Mouse (Mus musculus) macrophage (primary cell): ENCODE data around the gene Olfr2. TPM values are rescaled to one million over a fixed set of nuclear protein-coding genes. Genes with fewer than 3 reads are reported as not detected.
"Not testable (repeated sequence)": the region's sequence is repeated elsewhere in the genome, so short reads cannot be mapped to it uniquely, and the experiment has no call there.

ENCODE experiments used
- H3K27ac ChIP-seq: fragments of 350-480 bp; formaldehyde crosslinking; 2 replicates; pipeline ENCODE4 v1.9.0; 2021
- H3K36me3 ChIP-seq: fragments of 350-480 bp; formaldehyde crosslinking; 2 replicates; pipeline ENCODE4 v1.9.0; 2021; ENCODE audit errors: inconsistent target
- H3K4me3 ChIP-seq: fragments of 350-480 bp; formaldehyde crosslinking; 2 replicates; pipeline ENCODE4 v1.9.0; 2021; ENCODE audit errors: inconsistent target
- H3K79me2 ChIP-seq: fragments of 350-480 bp; formaldehyde crosslinking; 2 replicates; pipeline ENCODE4 v1.9.0; 2021; ENCODE audit errors: inconsistent target
- WGBS: methylation state at CpG from one replicate; pipeline ENCODE4 v1.1.7; 2026; ENCODE audit warnings: inconsistent platforms; ENCODE audit not compliant: missing documents; 5-methylcytosine and 5-hydroxymethylcytosine counted together
- polyA plus RNA-seq: library from polyadenylated mRNA; stranded (reverse); fragments of 250-400 nt; gene quantifications from 3 replicates; pipeline ENCODE4 v1.2.4, GENCODE M21; 2018; ENCODE audit warnings: inconsistent platforms
- total RNA-seq, 78 experiments: library from RNA; depleted of rRNA; stranded (reverse); fragments of 250-400 nt; gene quantifications; 1 replicate in 9 of 78; 2 replicates in 24 of 78; 3 replicates in 43 of 78; 4 replicates in 2 of 78; pipeline ENCODE4 v1.2.4; 2018; ENCODE audit warnings: inconsistent platforms in 56 of 78

Olfr2 gene
- total RNA-seq (2018; cell fraction: chromatin; rRNA removed): not detected
- not detected for total RNA-seq (2018; cell fraction: cytosol; rRNA removed)
- not detected for total RNA-seq (2018; cell fraction: nucleus; rRNA removed)
- not detected in 3 replicates for polyA plus RNA-seq

DNA sequence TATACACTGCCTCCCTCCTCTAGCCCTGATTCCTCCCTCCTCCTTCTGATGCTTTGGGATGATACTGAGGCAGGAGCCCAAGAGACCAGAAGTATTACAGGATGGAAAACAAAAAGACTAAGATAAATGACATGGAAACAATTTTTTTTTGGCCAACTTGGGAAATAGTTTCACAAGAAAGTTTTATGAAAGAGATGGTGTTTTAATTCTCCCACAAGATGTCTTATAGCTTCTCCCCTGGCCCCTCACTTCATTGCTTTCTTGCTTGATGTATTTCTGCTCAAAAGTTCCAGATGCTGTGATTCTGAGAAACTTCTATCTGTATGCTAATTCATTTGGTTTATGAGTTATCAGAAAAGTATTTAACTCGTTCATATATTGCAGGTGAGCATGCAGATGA lies at the start of gene Olfr2:
Olfr2 (minus strand) TSS at position 101 of the 400 bp plus-strand sequence.
- no peaks in the 10 kb centered on the region for H3K79me2 ChIP-seq
- 69% methylated on average over 1 of the region's 1 CpGs for WGBS

DNA sequence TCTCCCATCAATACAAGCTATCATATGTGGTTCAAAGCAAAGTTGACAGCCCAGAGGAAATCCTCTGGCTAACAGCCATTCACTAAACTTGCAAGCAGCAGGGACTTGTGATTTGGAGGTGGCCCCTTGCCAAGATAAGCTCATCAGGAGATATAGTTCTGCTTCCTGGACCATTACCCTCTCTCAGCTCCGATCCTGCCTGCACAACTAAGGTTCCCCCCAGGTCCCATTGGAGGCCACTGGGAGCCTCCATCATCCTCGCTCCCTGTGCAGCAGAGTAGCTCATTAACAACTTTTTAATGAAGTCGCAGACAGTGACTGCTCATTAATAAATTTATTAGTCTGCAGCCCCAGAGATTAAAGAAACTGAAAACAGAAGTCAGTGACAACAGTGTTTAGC lies 41.7 kb upstream of the Olfr2 start:
- H3K79me2 ChIP-seq: no peaks in the 10 kb centered on the region

More for the DNA sequence above, at the start of gene Olfr2:
- Histone ChIP-seq H3K4me3 (no peak within 1 kb of the TSS), H3K36me3 (no peaks in the 10 kb centered on the region), H3K27ac (no peak within 1 kb of the TSS)

DNA sequence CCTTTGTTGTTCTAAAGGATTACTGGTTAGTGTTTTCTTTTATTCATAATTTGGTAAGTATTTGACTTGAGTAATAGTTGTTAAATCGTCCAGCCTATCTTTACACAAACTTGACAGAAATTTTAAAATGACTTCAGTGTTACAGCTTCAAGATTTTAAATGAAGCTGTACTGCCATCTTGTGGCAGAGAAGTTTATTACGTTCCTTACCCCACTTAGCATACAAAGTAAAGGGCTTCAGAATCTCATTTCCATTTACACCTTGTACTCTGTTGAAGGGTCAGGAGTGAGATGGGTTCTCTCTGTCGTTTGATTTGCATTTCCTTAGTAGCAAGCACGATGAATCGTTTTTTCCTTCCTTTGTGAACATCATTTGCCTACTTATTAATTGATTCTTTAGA lies 40.0 kb upstream of the Olfr2 start:
- Histone ChIP-seq H3K4me3 (no peak overlapping the region), H3K36me3 (no peaks in the 10 kb centered on the region), H3K27ac (no peak overlapping the region), H3K79me2 (no peaks in the 10 kb centered on the region)
- 1% methylated on average over 5 of the region's 5 CpGs for WGBS

More for the DNA sequence above, 41.7 kb upstream of the Olfr2 start:
- Histone ChIP-seq H3K27ac (no peak overlapping the region), H3K36me3 (no peaks in the 10 kb centered on the region), H3K4me3 (no peak overlapping the region)
- WGBS: 28% methylated on average over 3 of the region's 3 CpGs

DNA sequence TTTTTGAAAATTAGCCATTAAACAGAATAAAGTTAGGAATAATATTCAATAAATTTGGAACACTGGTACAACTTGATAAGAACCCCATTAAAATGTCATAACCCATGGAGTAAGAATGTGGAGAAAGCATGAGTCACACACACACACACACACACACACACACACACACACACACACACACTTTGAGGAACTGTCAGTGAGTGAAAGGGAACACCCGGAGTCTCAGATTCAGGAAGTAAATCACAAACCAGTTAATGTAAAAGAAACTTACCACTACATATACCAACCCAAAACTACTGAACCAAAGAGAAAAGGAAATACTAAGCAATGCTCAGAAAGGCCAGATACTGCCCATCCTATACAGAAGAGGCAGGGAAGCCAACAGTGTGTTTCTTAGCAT lies 38.5 kb upstream of the Olfr2 start:
- 0% methylated on average over 1 of the region's 1 CpGs for WGBS
- Histone ChIP-seq H3K4me3 (no peak overlapping the region), H3K27ac (no peak overlapping the region), H3K36me3 (no peaks in the 10 kb centered on the region), H3K79me2 (no peaks in the 10 kb centered on the region)

DNA sequence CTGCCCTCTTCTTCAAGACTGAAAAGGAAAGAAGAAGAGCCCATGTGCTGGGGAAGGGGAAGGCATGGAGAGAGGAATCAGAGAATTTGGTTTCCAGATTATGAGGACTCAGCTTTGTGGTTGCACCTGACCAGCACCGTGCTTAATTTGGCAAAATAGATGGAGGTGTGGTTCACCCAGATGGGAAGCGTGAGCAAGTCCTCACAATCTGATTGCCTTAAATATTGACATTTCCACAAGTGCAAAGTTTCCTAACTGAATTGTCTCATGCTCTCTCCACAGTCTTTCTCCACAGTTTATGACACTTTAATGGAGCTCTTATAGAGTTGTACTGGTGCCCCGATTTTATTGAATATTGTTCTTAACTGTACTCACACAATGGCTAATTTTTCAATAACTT lies 37.3 kb upstream of the Olfr2 start:
- no peaks in the 10 kb centered on the region for H3K79me2 ChIP-seq
- H3K36me3 ChIP-seq: no peaks in the 10 kb centered on the region
- H3K27ac ChIP-seq: no peak overlapping the region
- WGBS: 90% methylated on average over 3 of the region's 3 CpGs
- no peak overlapping the region for H3K4me3 ChIP-seq

DNA sequence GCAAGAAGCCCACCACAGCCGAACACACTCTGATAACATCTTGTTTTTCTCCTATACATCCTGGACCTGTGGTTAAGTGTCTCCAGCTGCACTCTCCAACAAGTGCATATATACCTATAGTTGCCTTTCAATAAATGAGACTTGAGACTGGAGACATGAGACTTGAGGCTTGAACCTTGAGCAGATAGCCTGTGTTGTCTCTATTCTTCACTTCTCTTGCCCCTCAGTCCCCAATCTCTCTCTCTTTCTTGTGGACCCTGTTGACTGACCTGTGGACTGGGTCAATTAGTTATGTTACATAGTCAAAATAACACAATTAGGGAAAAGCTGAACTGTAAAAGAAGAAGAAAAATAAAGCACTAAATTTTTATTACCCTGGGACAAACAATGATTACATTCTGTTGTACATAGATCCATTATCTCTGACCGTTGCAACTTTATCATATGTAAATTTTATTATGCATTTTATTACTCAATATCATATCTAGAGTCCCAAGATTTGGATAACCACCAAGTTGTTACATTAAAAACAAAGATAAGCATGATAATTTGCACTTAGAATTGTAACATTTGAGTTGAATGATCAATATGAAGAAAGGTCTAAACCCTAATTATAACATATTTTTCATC lies 34.2 kb upstream of the Olfr2 start:
- H3K27ac ChIP-seq: no peak overlapping the region

DNA sequence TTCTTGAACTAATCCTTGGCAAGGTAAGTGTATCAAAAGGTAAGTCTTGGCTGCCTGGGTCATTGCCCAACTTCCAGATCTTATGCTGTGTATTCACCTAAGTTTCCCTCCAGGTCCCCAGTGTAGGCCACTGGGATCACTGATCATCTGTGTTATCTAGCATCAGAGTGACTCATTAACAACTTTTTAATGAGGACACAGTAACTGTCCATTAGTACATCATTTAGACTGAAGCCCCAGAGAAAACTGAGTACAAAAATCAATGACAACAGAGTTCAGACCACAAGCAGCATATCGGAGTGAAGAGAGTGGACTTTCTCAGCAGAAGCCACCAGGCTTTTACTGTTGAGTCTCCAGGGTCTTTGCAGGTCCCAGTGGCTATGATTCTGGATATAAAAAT lies 25.0 kb upstream of the Olfr2 start, which contains the start of gene Olfr713:
Olfr713 (plus strand) TSS at position 301 of the 400 bp plus-strand sequence.
- Histone ChIP-seq H3K4me3 (no peak within 1 kb of the TSS), H3K27ac (no peak within 1 kb of the TSS), H3K79me2 (no peaks in the 10 kb centered on the region), H3K36me3 (no peaks in the 10 kb centered on the region)
- WGBS: 100% methylated on average over 1 of the region's 1 CpGs

More for the DNA sequence above, 34.2 kb upstream of the Olfr2 start:
- Histone ChIP-seq H3K4me3 (no peak overlapping the region), H3K79me2 (no peaks in the 10 kb centered on the region), H3K36me3 (no peaks in the 10 kb centered on the region)
- WGBS: 58% methylated on average over 2 of the region's 2 CpGs

DNA sequence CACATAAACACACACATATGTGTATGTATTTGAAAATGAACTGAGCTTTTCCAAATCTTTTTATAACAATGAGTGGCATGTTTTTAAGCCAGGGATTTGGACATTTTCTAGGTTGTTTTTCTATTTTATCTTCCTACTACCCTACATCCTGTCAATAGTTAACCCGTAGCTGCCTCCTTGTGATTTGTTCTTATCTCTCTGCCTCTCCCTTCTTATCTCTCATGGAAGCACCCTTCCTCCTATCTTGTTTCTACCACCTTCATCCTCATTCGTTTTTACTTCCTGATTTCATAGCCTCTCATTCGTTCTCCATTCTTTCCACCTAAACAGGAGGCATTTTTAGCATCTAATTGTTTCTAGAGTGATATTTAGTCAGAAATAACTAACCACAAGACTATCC lies 1.7 kb downstream of the Olfr2 start:
- Histone ChIP-seq H3K4me3 (no peak overlapping the region), H3K27ac (no peak overlapping the region), H3K36me3 (no peaks in the 10 kb centered on the region), H3K79me2 (no peaks in the 10 kb centered on the region)
- 28% methylated on average over 3 of the region's 3 CpGs for WGBS

DNA sequence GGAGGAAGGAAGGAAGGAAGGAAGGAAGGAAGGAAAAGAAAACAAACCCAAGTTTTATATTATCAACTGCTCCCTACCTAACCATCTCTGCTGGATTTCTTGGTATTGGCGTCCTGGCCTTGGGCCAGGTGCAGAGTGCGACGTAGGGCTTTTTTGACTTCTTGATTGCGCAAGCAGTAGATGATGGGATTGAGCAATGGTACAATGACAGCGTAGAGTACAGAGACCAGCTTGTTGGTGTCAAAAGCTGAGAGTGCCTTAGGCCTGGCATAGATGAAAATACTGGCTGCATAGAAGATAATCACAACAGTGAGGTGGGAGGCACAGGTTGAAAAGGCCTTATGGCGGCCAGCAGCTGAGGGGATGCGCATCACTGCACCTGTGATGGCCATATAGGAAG lies 5.1 kb downstream of the Olfr2 start:
- H3K4me3 ChIP-seq: no peak overlapping the region
- no peaks in the 10 kb centered on the region for H3K79me2 ChIP-seq
- H3K36me3 ChIP-seq: no peaks in the 10 kb centered on the region
- H3K27ac ChIP-seq: no peak overlapping the region
- WGBS: 57% methylated on average over 7 of the region's 7 CpGs

DNA sequence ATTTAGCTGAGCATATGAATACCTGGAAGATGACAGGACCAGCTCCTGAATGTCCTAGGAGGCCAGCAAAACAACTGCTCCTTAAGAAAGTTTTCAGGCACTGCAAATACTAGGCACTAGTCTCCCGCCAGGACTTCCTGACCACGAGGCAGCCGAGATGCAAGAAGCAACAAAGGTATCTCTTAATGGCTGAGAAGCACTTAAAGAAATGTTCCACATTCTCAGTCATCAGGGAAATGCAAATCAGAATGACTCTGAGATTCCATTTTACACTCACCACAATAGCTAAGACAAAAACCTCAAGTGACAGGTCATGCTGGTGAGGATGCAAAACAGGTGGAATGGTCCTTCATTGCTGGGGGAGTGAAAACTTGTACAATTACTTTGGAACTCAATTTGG lies 20.6 kb downstream of the Olfr2 start:
- Histone ChIP-seq H3K36me3 (no peaks in the 10 kb centered on the region), H3K4me3 (no peak overlapping the region), H3K79me2 (no peaks in the 10 kb centered on the region), H3K27ac (no peak overlapping the region)
- WGBS: 87% methylated on average over 3 of the region's 3 CpGs

DNA sequence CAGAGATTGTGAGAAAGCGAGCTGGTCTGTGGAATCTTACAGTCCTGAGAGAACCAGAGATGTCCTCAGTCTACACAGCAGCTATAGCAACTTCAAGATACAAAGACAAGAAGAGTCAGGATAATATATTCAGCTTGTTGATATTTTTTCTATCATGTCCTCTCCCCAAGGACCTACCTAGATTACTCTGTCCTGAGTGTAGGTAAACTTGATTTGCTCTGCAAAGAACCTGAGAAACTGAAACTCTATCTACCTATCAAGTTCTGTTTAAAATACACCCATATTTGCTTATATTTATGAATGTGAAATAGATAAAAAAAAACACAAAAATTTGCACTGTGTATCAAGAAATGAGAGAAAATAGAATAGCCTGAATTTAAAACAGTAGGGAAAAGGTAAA lies 30.5 kb downstream of the Olfr2 start, which contains the start of gene Olfr711:
Olfr711 (minus strand) TSS at position 101 of the 400 bp plus-strand sequence.
- Histone ChIP-seq H3K4me3 (no peak within 1 kb of the TSS), H3K79me2 (no peaks in the 10 kb centered on the region), H3K36me3 (no peaks in the 10 kb centered on the region), H3K27ac (no peak within 1 kb of the TSS)
- WGBS: 92% methylated on average over 1 of the region's 1 CpGs

DNA sequence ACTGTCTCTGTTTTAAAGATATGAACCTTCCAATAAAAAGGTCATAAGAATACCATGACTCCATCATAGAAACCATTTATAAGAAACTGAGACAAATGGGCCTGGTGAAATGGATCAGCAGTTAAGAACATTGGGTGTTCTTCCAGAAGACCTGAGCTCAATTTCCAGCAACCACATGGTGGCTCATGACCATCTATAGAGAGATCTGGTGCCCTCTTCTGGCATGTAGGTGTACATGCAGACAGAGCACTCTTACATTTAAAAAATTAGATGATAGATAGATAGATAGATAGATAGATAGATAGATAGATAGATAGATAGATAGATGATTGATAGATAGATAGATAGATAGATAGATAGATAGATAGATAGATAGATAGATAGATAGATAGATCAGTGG lies 38.4 kb downstream of the Olfr2 start:
- not testable (repeated sequence) for H3K4me3 ChIP-seq, H3K27ac ChIP-seq, H3K36me3 ChIP-seq, H3K79me2 ChIP-seq

DNA sequence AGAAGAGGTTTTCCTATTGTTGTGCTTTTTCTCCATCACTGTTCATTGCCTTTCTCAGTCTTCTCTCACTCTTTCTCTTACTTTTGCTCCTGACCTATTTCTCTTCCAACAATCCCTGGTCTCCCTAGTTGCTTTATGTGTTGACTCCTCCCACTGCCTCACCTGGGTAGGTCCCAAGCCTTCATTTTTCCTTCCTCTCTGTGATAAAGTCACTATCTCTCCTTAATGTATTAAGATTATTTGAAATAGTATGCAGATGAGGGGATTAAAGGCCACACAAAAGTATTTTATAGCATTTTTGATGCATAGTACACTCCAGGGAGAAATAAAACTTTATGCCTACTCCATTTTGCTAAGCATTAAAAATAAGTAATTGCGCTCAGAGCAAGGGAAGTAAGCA lies 42.0 kb downstream of the Olfr2 start, which contains the start of gene Olfr6:
Olfr6 (minus strand) TSS at position 101 of the 400 bp plus-strand sequence.
- no peaks in the 10 kb centered on the region for H3K79me2 ChIP-seq
- no peaks in the 10 kb centered on the region for H3K36me3 ChIP-seq
- WGBS: 92% methylated on average over 1 of the region's 1 CpGs
- H3K27ac ChIP-seq: no peak within 1 kb of the TSS
- no peak within 1 kb of the TSS for H3K4me3 ChIP-seq

DNA sequence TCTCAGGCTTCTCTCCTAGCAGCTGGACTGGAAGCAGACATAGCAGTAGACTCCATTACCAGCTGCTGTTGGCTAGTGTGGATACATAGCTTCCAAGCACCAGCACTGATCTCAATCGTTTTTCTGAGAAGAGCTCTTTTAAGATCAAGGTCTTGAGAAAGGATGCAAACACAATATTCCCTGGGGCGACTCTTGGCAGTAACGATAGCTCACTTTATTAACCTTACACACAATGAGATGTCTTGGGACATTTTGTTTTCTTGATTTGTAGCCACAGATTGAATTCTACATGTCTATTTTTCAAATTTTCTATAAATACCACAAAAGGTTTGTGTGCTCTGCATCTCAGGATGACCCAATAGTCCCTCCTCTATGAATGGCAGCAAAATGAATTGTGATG lies 57.7 kb downstream of the Olfr2 start, which contains the start of gene Olfr710:
Olfr710 (minus strand) TSS at position 101 of the 400 bp plus-strand sequence.
- H3K36me3 ChIP-seq: no peaks in the 10 kb centered on the region
- no peak within 1 kb of the TSS for H3K4me3 ChIP-seq
- H3K27ac ChIP-seq: no peak within 1 kb of the TSS
- no peaks in the 10 kb centered on the region for H3K79me2 ChIP-seq
- WGBS: 86% methylated on average over 3 of the region's 3 CpGs
